Mouse (Mus musculus) brain, embryonic 14.5 days (tissue): ENCODE results near the gene Apod. TPM values are rescaled to one million over a fixed set of nuclear protein-coding genes. Genes with fewer than 3 reads are reported as not detected.

Experiments used
- DNase-seq: peaks from one replicate; pipeline ENCODE4 v3.0.0-alpha.2; 2011; ENCODE audit warnings: low read depth
- CTCF ChIP-seq: fragments of 200-500 bp; IDR thresholded peaks from 2 replicates; pipeline ENCODE4 v1.5.1; 2012; ENCODE audit warnings: inconsistent platforms, mild to moderate bottlenecking, moderate library complexity, borderline replicate concordance; ENCODE audit not compliant: insufficient read depth, insufficient read length; ENCODE audit errors: extremely low read depth
- POLR2A ChIP-seq: fragments of 200-500 bp; IDR thresholded peaks from 2 replicates; pipeline ENCODE4 v1.6.1; 2012; ENCODE audit warnings: mild to moderate bottlenecking, inconsistent platforms, borderline replicate concordance; ENCODE audit not compliant: poor library complexity, insufficient read depth, insufficient read length, severe bottlenecking; ENCODE audit errors: extremely low read depth
- polyA plus RNA-seq: library from polyadenylated mRNA; depleted of rRNA; stranded (reverse); fragments of >200 nt; gene quantifications from 2 replicates; pipeline ENCODE4 v1.2.3, GENCODE M21; 2012

Gene Apod
- polyA plus RNA-seq, 1 experiment, result 46.7 TPM

DNA sequence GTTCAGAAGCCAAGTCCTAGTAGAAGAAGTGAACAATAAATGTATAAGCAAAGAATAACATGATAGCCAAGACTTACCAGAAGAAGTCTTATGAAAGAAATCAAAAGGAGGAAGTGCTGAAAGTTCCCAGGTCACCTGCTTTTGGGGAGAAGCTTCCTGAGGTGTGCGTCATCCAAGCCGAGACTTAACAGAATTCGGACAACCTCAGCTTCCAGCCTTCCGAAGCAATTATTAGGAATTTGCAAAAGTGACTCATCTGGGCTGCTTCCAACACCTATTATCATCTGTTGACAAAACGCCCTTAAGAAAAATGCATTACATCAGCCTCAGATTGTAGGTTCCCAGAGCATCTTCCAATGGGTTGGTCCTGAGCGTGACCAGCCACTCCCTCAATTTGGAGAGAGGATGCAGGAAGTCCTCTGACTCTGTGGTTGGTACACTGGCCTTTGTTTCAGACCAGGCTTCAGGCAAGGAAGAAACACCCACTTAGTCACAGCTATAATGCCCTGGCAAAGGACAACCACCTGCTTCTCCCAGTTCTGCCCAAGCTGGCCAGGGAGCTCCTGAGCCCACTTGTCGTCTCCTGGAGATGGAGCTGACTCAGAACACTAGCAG lies 23.8 kb downstream of the Apod start:
- no peak for DNase-seq
- no peak for TF ChIP-seq POLR2A
- no peak for TF ChIP-seq CTCF

DNA sequence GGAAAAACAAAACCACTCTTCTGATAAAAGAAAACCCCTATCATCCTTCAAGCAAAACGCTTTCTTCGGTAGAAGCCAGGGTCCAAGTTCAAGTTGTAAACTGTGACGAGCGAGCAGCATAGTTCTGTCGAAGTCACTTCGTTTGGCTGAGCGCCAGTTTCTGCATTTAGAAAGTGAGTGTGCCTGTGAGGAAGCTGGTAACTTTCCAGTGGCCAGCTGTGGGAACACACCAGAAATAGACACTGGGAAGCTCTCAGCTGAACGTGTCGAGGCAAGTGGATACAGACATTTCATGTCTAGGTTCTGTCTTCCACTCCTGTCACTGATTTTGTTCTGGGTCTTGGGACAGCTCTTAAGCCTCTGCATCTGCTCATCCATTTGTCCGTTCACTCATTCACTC lies 24.3 kb downstream of the Apod start:
- TF ChIP-seq CTCF, result no peak
- no peak for TF ChIP-seq POLR2A
- peak; percentile 62 for DNase-seq

DNA sequence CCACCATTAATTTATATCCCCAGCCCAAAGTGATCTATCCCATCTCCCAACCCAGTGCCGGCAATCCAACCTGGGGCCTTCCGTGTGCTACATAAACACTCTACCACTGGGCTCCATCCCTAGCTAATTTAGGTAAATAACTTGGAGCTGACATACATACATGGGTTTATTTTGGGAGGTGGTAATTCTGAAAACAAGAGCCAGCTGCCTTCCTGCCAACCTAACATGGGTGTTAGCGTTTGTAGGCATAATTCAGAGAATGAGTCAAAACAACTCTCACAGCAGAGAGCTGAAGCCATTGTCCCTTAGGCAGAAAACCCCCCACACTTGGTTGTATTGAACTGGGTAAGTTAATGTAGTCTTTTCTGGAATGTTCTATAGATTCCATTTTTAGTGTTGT lies 26.9 kb downstream of the Apod start:
- no peak for DNase-seq
- TF ChIP-seq CTCF, result no peak
- TF ChIP-seq POLR2A, result no peak

DNA sequence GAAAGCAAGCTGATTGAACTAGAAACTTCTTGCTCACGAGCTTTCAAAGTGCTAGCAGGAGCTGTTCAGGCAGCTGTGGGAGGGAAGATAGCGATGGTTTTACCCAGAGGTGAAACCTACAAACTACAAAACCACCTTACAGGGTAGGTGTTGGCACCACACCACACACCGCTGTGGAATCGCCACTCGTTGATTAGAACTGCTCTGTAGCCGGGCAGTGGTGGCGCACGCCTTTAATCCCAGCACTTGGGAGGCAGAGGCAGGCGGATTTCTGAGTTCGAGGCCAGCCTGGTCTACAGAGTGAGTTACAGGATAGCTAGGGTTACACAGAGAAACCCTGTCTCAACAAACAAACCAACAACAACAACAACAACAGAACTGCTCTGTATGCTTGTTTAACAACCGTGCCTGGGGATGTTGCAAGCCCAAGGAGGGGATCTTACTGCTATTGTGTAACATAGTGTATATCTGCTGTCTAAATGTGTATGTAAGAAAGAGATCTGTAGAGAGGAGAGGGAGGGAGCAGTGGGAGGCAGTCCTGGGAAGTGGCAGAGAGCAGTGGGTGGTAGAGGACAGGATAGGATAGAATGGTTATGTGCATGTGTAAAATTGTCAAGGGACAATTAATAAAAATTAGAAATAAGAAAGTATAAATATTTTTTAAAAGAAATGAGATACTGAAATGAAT lies 27.7 kb downstream of the Apod start:
- DNase-seq, result no peak
- TF ChIP-seq POLR2A, result no peak

DNA sequence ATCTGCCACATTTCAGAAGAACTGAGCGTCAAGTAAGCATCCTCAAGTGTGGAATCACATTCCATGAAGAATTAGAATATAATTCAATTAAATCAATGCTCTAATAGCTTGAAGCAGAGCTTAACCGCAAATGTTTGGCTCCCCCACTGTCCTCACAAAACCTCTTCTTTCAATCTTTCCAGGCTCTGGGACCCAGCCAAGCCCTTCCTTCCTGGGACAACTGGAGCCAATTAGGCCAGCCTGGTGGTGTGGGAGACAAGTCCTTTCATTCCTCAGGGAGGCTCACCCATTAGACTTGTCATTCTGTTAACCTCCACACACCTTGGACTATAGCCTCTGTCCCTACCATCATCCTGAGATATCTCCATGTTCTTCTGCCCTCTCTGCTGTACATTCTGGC lies 32.6 kb downstream of the Apod start:
- no peak for DNase-seq

DNA sequence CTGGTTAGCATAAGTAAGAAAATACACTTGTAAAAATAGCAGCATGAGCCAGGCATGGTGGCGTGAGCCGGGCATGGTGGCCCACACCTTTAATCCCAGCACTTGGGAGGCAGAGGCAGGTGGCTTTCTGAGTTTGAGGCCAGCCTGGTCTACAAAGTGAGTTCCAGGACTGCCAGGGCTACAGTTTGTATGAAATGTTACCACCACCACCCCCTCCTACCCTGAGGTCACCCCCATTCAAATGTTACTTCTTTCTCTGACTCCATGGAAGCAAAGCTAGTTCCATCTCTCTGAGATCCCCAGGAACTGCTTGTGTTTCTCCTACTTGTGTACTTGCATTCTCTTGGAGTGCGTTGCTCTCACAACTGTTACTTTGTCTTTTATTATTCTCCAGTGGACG lies 34.4 kb downstream of the Apod start:
- no peak for DNase-seq
- no peak for TF ChIP-seq CTCF
- TF ChIP-seq POLR2A, result no peak

More for the DNA sequence above, 32.6 kb downstream of the Apod start:
- TF ChIP-seq CTCF, result no peak

DNA sequence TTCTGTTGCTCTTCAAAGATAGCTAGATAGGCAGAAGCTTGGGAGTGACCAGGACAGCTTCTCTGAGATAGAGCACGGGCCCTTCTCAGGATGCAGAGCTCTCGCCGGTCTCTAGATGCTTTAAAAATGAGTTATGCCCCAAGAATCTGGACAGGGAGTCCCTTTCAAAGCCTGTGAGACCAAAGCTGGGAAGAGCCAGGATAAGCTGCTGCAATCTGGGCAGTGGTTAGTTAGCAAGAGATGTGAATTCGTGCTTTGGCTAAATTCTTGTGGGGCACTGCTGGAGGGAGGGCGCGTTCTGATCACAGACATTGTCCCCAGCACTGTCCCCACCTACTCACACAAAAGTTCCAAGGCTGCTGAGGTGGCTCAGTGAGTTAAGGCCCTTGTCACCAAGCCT lies 36.0 kb downstream of the Apod start:
- no peak for TF ChIP-seq POLR2A

DNA sequence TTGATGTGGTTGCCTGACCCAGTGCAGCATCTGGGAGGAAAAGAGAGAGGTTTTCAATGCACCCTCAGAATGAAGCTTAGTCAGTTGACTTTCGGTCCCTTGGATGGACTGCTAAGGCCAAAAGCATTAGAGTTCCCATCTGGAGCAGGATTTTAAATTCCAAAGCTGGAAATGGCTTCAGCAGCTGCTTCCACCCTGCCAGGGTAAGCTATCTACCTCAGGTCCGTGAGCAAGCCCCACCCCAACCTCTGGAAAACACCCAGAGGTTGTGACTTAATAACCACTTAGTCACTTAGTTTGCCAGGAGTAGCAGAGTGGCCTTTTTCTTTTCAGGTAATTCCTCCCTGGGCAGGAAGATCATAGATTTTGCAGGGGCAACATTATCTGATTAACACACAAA lies 36.5 kb downstream of the Apod start:
- DNase-seq, result no peak
- TF ChIP-seq POLR2A (no peak), CTCF (no peak)

More for the DNA sequence above, 36.0 kb downstream of the Apod start:
- DNase-seq, result no peak

DNA sequence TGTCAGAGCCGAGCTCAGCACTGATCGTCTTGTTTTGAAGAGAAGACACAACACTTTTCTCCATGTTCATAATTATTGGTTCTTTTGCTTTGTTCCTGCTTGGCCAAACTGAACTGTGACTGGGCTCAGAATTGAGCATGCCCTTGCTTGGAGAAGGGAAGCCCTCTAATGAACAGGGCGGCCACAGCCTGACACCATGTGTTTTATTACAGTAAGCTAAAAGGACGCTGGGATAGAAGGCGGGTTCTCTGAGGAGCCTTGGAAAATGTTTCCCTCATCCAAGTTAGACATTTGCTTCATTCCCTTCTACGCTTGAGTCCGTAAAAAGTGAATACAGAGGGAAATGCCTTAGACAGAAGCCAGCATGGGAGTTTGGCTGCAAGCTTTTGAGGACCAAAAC lies 37.6 kb downstream of the Apod start:
- TF ChIP-seq CTCF (no peak), POLR2A (no peak)
- no peak for DNase-seq

DNA sequence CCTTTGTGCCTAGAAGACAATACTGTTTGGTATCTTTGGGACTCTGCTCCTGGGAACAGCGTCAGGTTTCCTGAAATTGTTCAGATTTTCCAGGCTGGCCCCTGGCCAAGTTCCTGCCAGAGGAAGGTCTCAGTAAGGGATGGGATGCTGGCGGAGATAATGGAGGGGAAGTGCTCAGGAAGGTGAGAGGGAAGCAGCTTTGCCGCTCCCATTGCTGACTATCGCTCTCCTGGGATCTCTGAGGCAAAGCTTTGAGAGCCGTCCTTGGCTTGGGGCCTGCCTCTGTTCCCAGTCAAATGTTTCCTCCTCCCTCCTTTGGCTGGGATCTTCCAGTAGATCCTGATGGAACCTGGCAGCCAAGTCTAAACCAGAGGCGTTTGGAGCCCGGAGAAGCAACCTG lies 38.1 kb downstream of the Apod start:
- no peak for DNase-seq
- TF ChIP-seq CTCF, result no peak
- TF ChIP-seq POLR2A, result no peak

DNA sequence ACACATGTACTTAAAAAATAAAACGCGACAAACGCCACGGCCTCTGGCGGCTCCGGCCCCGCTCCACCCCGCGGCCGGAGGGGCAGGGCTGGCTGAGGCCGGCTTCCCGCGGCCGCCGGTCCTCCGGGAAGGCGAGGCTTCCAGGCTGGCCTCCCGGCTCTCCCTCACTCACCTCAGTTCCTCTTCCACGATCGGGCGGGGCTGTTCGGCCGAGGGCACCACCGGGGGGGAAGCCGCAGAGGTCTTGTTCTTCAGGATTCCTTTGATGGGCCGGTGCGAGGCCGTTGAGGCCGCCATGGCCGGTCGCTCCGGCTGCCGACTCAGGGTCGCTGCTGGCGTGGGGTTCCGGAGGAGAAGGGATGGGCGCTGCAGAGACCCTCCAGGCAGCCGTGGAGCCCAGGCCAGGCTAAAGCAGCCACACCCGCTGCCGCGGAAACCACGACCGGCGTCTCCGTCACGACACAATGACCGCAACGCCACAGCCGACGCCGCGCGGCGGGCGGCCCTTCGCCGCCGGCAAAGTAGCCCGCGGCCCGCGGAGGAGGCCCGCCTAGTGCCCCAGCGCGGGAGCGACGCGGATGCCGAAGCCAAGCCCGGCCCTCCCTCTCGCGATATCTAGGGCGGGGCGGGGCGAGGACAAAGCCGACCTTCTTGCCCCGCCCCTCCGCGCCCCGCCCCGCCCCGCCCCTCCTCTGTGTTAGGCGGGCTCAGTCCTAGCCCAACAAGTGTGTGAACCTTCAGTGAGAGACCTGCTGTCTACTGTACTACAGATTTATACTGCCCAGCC lies 39.7 kb downstream of the Apod start, which contains the start of gene Ppp1r2:
Gene Ppp1r2 (minus strand): TSS at position 604 of the 787 bp plus-strand sequence.
- TF ChIP-seq CTCF (no peak), POLR2A (peak; percentile 97)
- DNase-seq, result peak; percentile 96

DNA sequence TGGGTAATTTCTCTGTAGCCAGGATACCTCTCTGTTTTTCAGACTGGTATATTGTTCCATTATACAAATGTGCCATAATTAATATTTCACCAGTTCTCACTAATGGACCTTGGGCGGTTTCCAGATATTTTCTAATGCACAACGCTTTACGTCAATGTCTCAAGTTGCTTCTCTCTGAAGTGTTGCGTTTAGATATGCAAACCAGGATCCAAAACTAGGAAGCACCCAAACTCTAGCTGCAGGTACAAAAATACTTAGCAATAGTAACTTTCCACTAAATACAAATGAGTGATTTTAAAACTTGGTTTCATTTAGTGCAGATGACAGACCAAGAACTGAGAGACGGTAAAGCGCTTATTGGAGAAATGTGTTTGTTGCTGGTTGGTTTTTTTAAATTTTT lies 40.5 kb downstream of the Apod start:
- DNase-seq, result no peak
- TF ChIP-seq CTCF, result no peak

DNA sequence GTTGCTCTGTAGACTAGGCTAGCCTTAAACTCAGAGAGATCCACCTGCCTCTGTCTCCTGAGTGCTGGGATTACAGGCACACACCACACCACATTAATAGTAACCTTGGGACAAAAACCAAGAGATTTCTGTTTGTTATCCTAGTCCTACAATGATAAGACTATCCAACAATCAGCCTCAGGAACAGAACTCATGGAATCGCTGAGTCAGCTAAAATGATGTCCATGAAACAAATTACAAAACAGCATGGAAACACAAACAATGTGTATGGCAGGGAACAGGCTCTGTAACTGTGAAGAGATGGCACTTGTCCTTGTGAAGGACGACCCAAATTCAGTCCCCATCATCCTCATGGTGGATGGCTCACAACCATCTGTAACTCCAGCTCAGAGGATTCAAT lies 47.9 kb downstream of the Apod start:
- no peak for TF ChIP-seq POLR2A
- no peak for TF ChIP-seq CTCF
- DNase-seq, result no peak
